Mouse (Mus musculus): ENCODE data around the gene Col6a5. TPM values are rescaled to one million over a fixed set of nuclear protein-coding genes. Genes with fewer than 3 reads are reported as not detected.

The Col6a5 gene
- total and polyA plus RNA-seq, 3 experiments = under 0.01 TPM; not detected in 2

GRCm38 (mm10) chr9:105915186-105915585 lies 45.3 kb downstream of the Col6a5 start:
- in situ Hi-C loops (cut with MboI; ENCODE audit: low pct_ligation_motif_present, low pct_unique_long_range_greater_than_20kb, low sequenced_read_pairs) (no loop called here), dilution Hi-C loops (cut with MboI; ENCODE audit: extremely low pct_ligation_motif_present, extremely low pct_unique_long_range_greater_than_20kb, low sequenced_read_pairs) (no loop called here)
- no peak for DNase-seq (ENCODE audit: extremely low read depth)
- Histone ChIP-seq H3K4me1 (ENCODE audit: control insufficient read depth in 1 of 2, insufficient read depth in 2 of 2) (no peaks in the 10 kb centered on the region), H3K27ac (ENCODE audit: insufficient read depth, low read depth) (no peak overlapping the region), H3K79me2 (replicated peaks; ENCODE audit: control insufficient read depth, extremely low read depth, insufficient read depth, poor library complexity, severe bottlenecking) (no peaks in the 10 kb centered on the region), H3K27me3 (replicated peaks) (peaks cover 38% of the 10 kb centered on the region), H3K4me3 (replicated peaks in 1 of 3; ENCODE audit: low read depth in 2 of 3, low read length in 2 of 3, poor library complexity in 1 of 3) (no peak overlapping the region), H3K36me3 (replicated peaks in 1 of 2; ENCODE audit: control insufficient read depth in 1 of 2, insufficient read depth in 1 of 2, low read length in 1 of 2) (no peaks in the 10 kb centered on the region), H3K4me2 (ENCODE audit: insufficient read depth, low read depth, poor library complexity, severe bottlenecking) (no peak overlapping the region), H3K9ac (ENCODE audit: insufficient read depth, low read depth) (no peak overlapping the region), H3K9me3 (replicated peaks; ENCODE audit: low read length) (peaks cover 5% of the 10 kb centered on the region)
- TF ChIP-seq NELFE (IDR thresholded peaks at IDR 0.05; ENCODE audit: low read depth, low read length) = no peak

- dilution Hi-C loops (cut with MboI; ENCODE audit: extremely low pct_ligation_motif_present, extremely low pct_unique_long_range_greater_than_20kb, low sequenced_read_pairs) (no loop called here), in situ Hi-C loops (cut with MboI; ENCODE audit: low pct_ligation_motif_present, low pct_unique_long_range_greater_than_20kb, low sequenced_read_pairs) (no loop called here)
- no peak overlapping the region for H3K27ac ChIP-seq (ENCODE audit: insufficient read depth, low read depth)
- H3K4me2 ChIP-seq (ENCODE audit: insufficient read depth, low read depth, poor library complexity, severe bottlenecking) = no peak overlapping the region
- H3K9me3 ChIP-seq (replicated peaks; ENCODE audit: low read length) = peaks cover 9% of the 10 kb centered on the region
- H3K9ac ChIP-seq (ENCODE audit: insufficient read depth, low read depth) = no peak overlapping the region
- DNase-seq (ENCODE audit: extremely low read depth) = no peak
- no peaks in the 10 kb centered on the region for H3K79me2 ChIP-seq (replicated peaks; ENCODE audit: control insufficient read depth, extremely low read depth, insufficient read depth, poor library complexity, severe bottlenecking)
- peaks cover 55% of the 10 kb centered on the region for H3K27me3 ChIP-seq (replicated peaks)
- no peaks in the 10 kb centered on the region for H3K4me1 ChIP-seq (ENCODE audit: control insufficient read depth in 1 of 2, insufficient read depth in 2 of 2)
- no peaks in the 10 kb centered on the region for H3K36me3 ChIP-seq (replicated peaks in 1 of 2; ENCODE audit: control insufficient read depth in 1 of 2, insufficient read depth in 1 of 2, low read length in 1 of 2)
- no peak overlapping the region for H3K4me3 ChIP-seq (replicated peaks in 1 of 3; ENCODE audit: low read depth in 2 of 3, low read length in 2 of 3, poor library complexity in 1 of 3)
- no peak for TF ChIP-seq NELFE (IDR thresholded peaks at IDR 0.05; ENCODE audit: low read depth, low read length)
- TF ChIP-seq E2F4 (IDR thresholded peaks at IDR 0.05; ENCODE audit: insufficient replicate concordance, low read depth, low read length) = no peak
- TF ChIP-seq MEF2A (IDR thresholded peaks at IDR 0.05; ENCODE audit: borderline replicate concordance, low read depth, low read length) = no peak
- TF ChIP-seq POLR2AphosphoS2 (IDR thresholded peaks at IDR 0.05; ENCODE audit: low read depth, low read length) = no peak
- TF ChIP-seq ELF1 (IDR thresholded peaks at IDR 0.05; ENCODE audit: low read depth, low read length) = no peak
- TF ChIP-seq CTCF (conservative IDR thresholded peaks at IDR 0.05 in 1 of 2, IDR thresholded peaks at IDR 0.05 in 1 of 2; ENCODE audit: low read depth in 2 of 2, low read length in 2 of 2) = no peak
- TF ChIP-seq RCOR1 (conservative IDR thresholded peaks at IDR 0.05; ENCODE audit: low read depth, low read length) = no peak
- no peak for TF ChIP-seq JUN (IDR thresholded peaks at IDR 0.05; ENCODE audit: insufficient read depth, low read depth, low read length)
- no peak for TF ChIP-seq SMC3 (IDR thresholded peaks at IDR 0.05; ENCODE audit: low read depth, low read length)
- no peak for TF ChIP-seq ZMIZ1 (IDR thresholded peaks at IDR 0.05; ENCODE audit: low read depth, low read length)
- TF ChIP-seq ZC3H11A (IDR thresholded peaks at IDR 0.05; ENCODE audit: low read depth, low read length) = no peak
- TF ChIP-seq KAT2A (IDR thresholded peaks at IDR 0.05; ENCODE audit: insufficient replicate concordance, low read length) = no peak
- no peak for TF ChIP-seq ZNF384 (IDR thresholded peaks at IDR 0.05; ENCODE audit: low read depth, low read length)
- TF ChIP-seq CHD1 (IDR thresholded peaks at IDR 0.05; ENCODE audit: low read depth, low read length) = no peak
- TF ChIP-seq IRF4 (IDR thresholded peaks at IDR 0.05; ENCODE audit: low read depth, low read length) = no peak
Observed at GRCm38 (mm10) chr9:105910166-105910565, 50.3 kb downstream of the Col6a5 start.

All from CH12.LX (cell line).